ENCODE assay signal across 9 mouse cellular contexts in the genomic region with DNA sequence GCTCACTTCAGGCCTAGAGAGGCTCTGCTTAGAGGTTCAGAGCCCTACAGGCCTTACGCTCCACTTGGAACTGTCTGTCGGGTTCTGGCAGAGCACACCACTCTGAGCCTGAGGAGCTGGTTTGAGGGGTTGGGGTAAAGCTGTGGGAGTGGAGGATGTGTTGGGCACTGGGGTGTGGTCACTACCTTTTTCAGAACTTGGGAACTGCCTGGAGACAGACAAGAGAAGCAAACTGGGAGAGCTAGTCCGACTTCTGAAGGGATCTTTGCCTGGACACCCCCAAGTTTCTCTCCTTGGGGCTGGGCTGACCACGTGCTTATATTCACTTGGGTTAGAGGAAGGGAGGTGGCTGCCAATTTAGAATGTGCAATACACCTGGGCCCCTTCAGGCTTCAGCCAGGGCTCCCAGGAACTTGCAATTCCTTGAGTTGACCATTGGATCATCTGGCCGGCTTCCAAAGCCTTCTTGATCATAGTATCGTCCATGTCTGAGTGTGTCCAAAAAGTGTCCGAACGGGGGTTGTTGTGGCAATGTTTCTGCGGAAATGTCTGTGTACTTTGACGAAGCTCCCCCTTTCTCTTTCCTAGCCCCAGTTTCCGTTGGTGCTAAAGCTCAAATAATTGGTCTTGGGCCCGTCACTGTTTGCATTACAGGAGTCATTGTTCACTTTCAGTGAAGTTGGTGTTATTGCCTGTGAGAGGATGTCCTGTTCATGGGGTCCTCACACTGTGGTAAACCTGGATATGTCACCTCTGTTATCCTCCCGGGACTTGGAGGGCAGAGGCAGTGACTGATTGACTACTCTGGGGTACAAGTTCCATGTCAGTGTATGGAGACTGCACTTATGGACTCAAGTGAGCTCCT. TPM values are rescaled to one million over a fixed set of nuclear protein-coding genes. Genes with fewer than 3 reads are reported as not detected.
DNase-seq lines count a peak whose midpoint lies in the region; ATAC-seq lines count a peak whose summit lies in the region.
"Had no signal": no experiment of that assay in that cellular context is flagged by ENCODE, and none has a peak within 500 bp of the region (broad histone marks: within the 10 kb centered on the region; RNA-seq: fewer than 3 reads in every experiment).

No protein-coding gene starts in this region.

- peak overlapping the region; percentile 95 for H3K4me2 ChIP-seq in liver, embryonic 11.5 days
- H3K4me2 ChIP-seq in liver, embryonic 12.5 days = no peak overlapping the region
- H3K4me2 ChIP-seq in forebrain, embryonic 11.5 days (ENCODE audit: low read depth, low read length, severe bottlenecking) = no peak overlapping the region

- no peaks in the 10 kb centered on the region for H3K9me3 ChIP-seq in liver, embryonic 11.5 days (ENCODE audit: control insufficient read depth, low read length)
- no peaks in the 10 kb centered on the region for H3K9me3 ChIP-seq in liver, embryonic 12.5 days (replicated peaks)
- H3K9me3 ChIP-seq in forebrain, embryonic 11.5 days (ENCODE audit: control insufficient read depth, low read length) = no peaks in the 10 kb centered on the region

- no peak for DNase-seq in liver, embryonic 11.5 days (ENCODE audit: low spot score)
- peak; percentile 67 for DNase-seq in gastrocnemius, postnatal 10 days
- DNase-seq in kidney, adult 11 months = peak; percentile 54
- DNase-seq in lung, postnatal 10 days = peak; percentile 75
- no peak for DNase-seq in layer of hippocampus, adult 18-20 months (ENCODE audit: low spot score in 2 of 2)
- no peak for DNase-seq in forebrain, embryonic 11.5 days (ENCODE audit: low spot score)
- DNase-seq in cerebellum, adult 11 months = no peak

- H3K4me1 ChIP-seq in liver, embryonic 11.5 days (replicated peaks; ENCODE audit: control insufficient read depth, insufficient read depth, low read length) = peaks cover 20% of the 10 kb centered on the region
- peaks cover 41% of the 10 kb centered on the region for H3K4me1 ChIP-seq in liver, embryonic 12.5 days
- H3K4me1 ChIP-seq in forebrain, embryonic 11.5 days (replicated peaks; ENCODE audit: control insufficient read depth, insufficient read depth, low read length) = peaks cover 6% of the 10 kb centered on the region; the same call in 1 of the 2 replicates

- no peak for ATAC-seq in liver, embryonic 11.5 days (replicated peaks; ENCODE audit: low FRiP score)
- no peak for ATAC-seq in liver, embryonic 12.5 days
- no peak for ATAC-seq in forebrain, embryonic 11.5 days (replicated peaks; ENCODE audit: low FRiP score)

- peaks cover 35% of the 10 kb centered on the region for H3K27me3 ChIP-seq in liver, embryonic 11.5 days (replicated peaks; ENCODE audit: control insufficient read depth, insufficient read depth, low read length)
- peaks cover 50% of the 10 kb centered on the region for H3K27me3 ChIP-seq in liver, embryonic 12.5 days (replicated peaks)
- H3K27me3 ChIP-seq in forebrain, embryonic 11.5 days (ENCODE audit: control insufficient read depth, insufficient read depth, low read length) = peaks cover 7% of the 10 kb centered on the region
- H3K27me3 ChIP-seq: Patski had no signal

- no peak overlapping the region for H3K9ac ChIP-seq in liver, embryonic 11.5 days (ENCODE audit: low read depth, low read length)
- H3K9ac ChIP-seq in liver, embryonic 12.5 days = no peak overlapping the region
- no peak overlapping the region for H3K9ac ChIP-seq in forebrain, embryonic 11.5 days (ENCODE audit: low read length)

- H3K36me3 ChIP-seq in liver, embryonic 11.5 days (ENCODE audit: control insufficient read depth, insufficient read depth, low read length) = no peaks in the 10 kb centered on the region
- no peaks in the 10 kb centered on the region for H3K36me3 ChIP-seq in liver, embryonic 12.5 days
- H3K36me3 ChIP-seq in forebrain, embryonic 11.5 days (ENCODE audit: control insufficient read depth, insufficient read depth, low read length) = no peaks in the 10 kb centered on the region

- WGBS in liver, embryonic 11.5 days = 75% methylated on average over 13 of the region's 13 CpGs
- WGBS in liver, embryonic 12.5 days (ENCODE audit: insufficient replicate concordance) = 72% methylated on average over 13 of the region's 13 CpGs
- WGBS in forebrain, embryonic 11.5 days = 81% methylated on average over 13 of the region's 13 CpGs

- H3K27ac ChIP-seq in liver, embryonic 11.5 days (ENCODE audit: low read depth, low read length) = no peak overlapping the region
- H3K27ac ChIP-seq in liver, embryonic 12.5 days = no peak overlapping the region
- H3K27ac ChIP-seq in forebrain, embryonic 11.5 days (ENCODE audit: low read depth, low read length) = no peak overlapping the region

- H3K4me3 ChIP-seq in liver, embryonic 11.5 days (ENCODE audit: low read depth, low read length) = no peak overlapping the region
- H3K4me3 ChIP-seq in liver, embryonic 12.5 days = no peak overlapping the region
- H3K4me3 ChIP-seq in forebrain, embryonic 11.5 days (ENCODE audit: low read depth, low read length) = no peak overlapping the region

RNA-seq across cellular contexts. Expression of gene Ahnak, which starts 3.0 kb away (rescaled TPM):
- 2.6 and 3.7 TPM in 2 replicates for polyA plus RNA-seq in liver, embryonic 11.5 days (2014; fragmentation: Nextera tagmentation; extraction: Ambion mirVana)
- 1.8 and 2.0 TPM in 2 replicates for polyA plus RNA-seq in liver, embryonic 12.5 days (2016; fragmentation: Nextera tagmentation; extraction: Ambion mirVana)
- 100 to 1,000 TPM; 235 to 267 TPM for total RNA-seq in gastrocnemius, postnatal 10 days (2021)
- total RNA-seq in layer of hippocampus, adult 18-20 months (2021) = 10 to 100 TPM; 18.1 to 19.9 TPM
- polyA plus RNA-seq in forebrain, embryonic 11.5 days (2014; fragmentation: Nextera tagmentation; extraction: Ambion mirVana) = 7.1 and 7.3 TPM in 2 replicates

RNA-seq across cellular contexts. Expression of gene Eef1g, which starts 25.3 kb away (rescaled TPM):
- 598 and 618 TPM in 2 replicates for polyA plus RNA-seq in liver, embryonic 11.5 days (2014; fragmentation: Nextera tagmentation; extraction: Ambion mirVana)
- polyA plus RNA-seq in liver, embryonic 12.5 days (2016; fragmentation: Nextera tagmentation; extraction: Ambion mirVana) = 358 and 366 TPM in 2 replicates
- 100 to 1,000 TPM; 640 to 671 TPM for total RNA-seq in gastrocnemius, postnatal 10 days (2021)
- total RNA-seq in layer of hippocampus, adult 18-20 months (2021) = 100 to 1,000 TPM; 257 to 269 TPM
- polyA plus RNA-seq in forebrain, embryonic 11.5 days (2014; fragmentation: Nextera tagmentation; extraction: Ambion mirVana) = 467 and 472 TPM in 2 replicates

RNA-seq across cellular contexts. Expression of gene Tut1, which starts 38.5 kb away (rescaled TPM):
- polyA plus RNA-seq in liver, embryonic 11.5 days (2014; fragmentation: Nextera tagmentation; extraction: Ambion mirVana) = 42.4 and 43.2 TPM in 2 replicates
- polyA plus RNA-seq in liver, embryonic 12.5 days (2016; fragmentation: Nextera tagmentation; extraction: Ambion mirVana) = 26.0 and 27.7 TPM in 2 replicates
- total RNA-seq in gastrocnemius, postnatal 10 days (2021) = 10 to 100 TPM in 1 of 2 experiments, 1 to 10 TPM in 1; 9.1 to 11.2 TPM
- total RNA-seq in layer of hippocampus, adult 18-20 months (2021) = 10 to 100 TPM; 21.9 to 22.5 TPM
- 34.4 and 35.5 TPM in 2 replicates for polyA plus RNA-seq in forebrain, embryonic 11.5 days (2014; fragmentation: Nextera tagmentation; extraction: Ambion mirVana)

RNA-seq across cellular contexts. Expression of gene Mta2, which starts 50.4 kb away (rescaled TPM):
- polyA plus RNA-seq in liver, embryonic 11.5 days (2014; fragmentation: Nextera tagmentation; extraction: Ambion mirVana) = 75.6 and 81.1 TPM in 2 replicates
- 138 and 140 TPM in 2 replicates for polyA plus RNA-seq in liver, embryonic 12.5 days (2016; fragmentation: Nextera tagmentation; extraction: Ambion mirVana)
- total RNA-seq in gastrocnemius, postnatal 10 days (2021) = 10 to 100 TPM; 37.7 to 49.7 TPM
- 10 to 100 TPM; 51.6 to 53.4 TPM for total RNA-seq in layer of hippocampus, adult 18-20 months (2021)
- 62.6 and 63.2 TPM in 2 replicates for polyA plus RNA-seq in forebrain, embryonic 11.5 days (2014; fragmentation: Nextera tagmentation; extraction: Ambion mirVana)

Comparison
In these comparisons a context has a peak if more than half of its experiments do, and no peak if none do; other contexts are left out.
1. DNase-seq: peak in gastrocnemius, postnatal 10 days (single experiment), kidney, adult 11 months (single experiment) and lung, postnatal 10 days (single experiment); none in liver, embryonic 11.5 days (single experiment), layer of hippocampus, adult 18-20 months (0 of 2), forebrain, embryonic 11.5 days (single experiment) and cerebellum, adult 11 months (single experiment).